Mouse (Mus musculus) lung, postnatal 25 days (tissue): ENCODE data around the gene Tmem45b.

Source experiments
- DNase-seq: peaks from one replicate; pipeline ENCODE4 v3.0.0; 2022; ENCODE audit warnings: low spot score

Tmem45b gene

DNA sequence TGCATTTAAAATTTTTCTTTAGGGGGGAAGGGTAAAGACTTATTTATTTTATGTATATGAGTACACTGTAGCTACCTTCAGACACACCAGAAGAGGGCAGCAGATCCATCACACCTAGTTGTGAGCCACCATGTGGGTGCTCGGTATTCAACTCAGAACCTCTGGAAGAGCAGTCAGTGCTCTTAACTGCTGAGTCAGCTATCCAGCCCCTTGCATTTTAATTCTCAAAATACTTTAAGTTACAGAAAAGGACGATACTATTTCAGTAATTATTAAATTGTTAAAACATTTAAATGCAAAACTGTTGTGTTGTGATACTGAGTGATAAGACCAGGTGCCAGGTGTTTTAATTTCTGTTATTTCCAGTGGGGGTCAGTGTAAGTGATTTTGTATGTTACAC, 60.0 kb downstream of the Tmem45b start:
- no peak for DNase-seq

- DNase-seq = peak; percentile 56
These were observed 63.8 kb downstream of the Tmem45b start for GRCm38 (mm10) chr9:31400441-31400840.

DNA sequence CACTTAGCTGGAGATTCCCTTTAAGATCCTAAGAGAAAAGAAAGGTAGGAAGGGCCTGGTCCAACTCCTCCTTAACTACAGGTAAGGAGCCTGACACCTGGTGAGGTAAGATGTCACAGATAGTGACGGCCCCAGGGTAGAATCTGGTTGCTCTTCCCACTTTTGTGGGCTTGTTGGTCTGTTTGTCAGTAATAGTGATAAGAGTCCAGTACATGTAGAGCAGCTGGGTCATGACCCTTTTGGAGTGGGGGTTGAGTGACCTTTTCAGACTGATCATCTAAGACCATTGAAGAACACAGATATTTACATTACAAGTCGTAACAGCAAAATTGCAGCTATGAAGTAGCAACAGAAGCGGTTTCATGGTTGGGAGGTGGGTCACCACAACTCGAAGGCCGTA, 77.1 kb downstream of the Tmem45b start:
- no peak for DNase-seq

DNA sequence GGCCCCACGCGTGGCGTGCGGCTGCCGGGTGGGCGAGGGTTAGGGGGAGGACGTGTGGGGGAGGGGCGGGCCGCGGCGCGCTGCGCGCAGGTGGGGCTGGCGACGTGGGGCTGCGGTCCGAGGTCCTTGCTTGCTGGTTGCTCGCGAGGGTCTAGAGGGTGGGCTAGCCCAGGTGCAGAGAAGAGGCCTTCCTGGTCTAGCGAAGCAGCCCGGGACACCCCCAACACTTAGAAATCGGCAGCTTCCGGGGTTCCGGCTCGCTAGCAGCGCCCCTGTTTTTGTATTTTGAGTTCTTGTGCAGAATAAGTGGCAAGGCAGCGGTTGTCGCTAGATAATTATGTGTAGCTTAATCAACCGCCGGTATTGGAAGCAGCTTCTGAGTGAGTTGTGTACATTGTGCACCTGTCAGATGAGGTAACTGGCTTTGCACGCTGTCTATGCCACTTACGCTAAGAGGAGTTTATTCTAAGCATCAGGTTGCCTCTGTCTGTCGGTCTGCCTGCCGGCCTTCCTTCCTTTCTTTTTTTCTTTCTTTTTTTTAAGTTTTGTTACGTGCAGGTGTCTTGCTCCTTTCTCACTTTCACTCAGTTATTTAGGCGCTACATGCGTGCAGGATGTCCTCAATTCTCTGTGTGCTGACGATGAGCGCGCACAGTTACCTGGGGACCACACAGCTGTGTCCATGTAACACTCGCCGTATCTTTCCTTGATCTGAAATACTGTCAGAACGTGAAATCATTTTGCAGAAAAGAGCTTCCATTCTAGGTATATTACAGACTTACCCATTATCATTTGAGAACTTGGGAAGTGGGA, 77.7 kb downstream of the Tmem45b start:
- peak; percentile 9 for DNase-seq

DNA sequence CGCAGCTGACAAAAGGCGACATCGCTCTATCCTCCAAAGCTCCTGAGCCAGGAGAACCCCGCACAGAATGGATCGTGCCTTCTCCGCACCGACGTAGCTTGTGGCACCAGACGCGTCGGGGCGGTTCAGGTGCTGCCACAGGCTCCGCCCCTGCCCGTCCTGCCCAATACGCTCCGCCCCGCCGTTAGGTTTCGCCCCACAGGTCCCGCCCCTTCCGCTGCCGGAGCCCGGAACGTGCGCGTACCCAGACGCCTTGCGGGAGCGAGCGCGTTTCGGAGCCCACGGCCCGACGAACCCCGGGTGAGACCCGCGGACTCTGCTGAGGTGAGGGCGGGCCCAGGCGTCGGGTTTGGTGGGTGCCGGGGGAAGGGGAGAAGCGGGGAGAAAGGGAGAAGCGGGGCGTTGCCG, 78.3 kb downstream of the Tmem45b start, which contains the start of gene Nfrkb:
Gene Nfrkb (plus strand): TSS at position 246 of the 408 bp plus-strand sequence.
- peak; percentile 96 for DNase-seq

GRCm38 (mm10) chr9:31385500-31385869, 78.8 kb downstream of the Tmem45b start:
- DNase-seq = no peak

- DNase-seq = no peak
These were observed 79.3 kb downstream of the Tmem45b start for GRCm38 (mm10) chr9:31384786-31385499.

GRCm38 (mm10) chr9:31376661-31377060, 87.6 kb downstream of the Tmem45b start:
- no peak for DNase-seq
